Mouse (Mus musculus) testis, adult 2 months (tissue): ENCODE results near the gene Hsd11b2.

Experiments
- CTCF ChIP-seq: fragments of 200-500 bp; IDR thresholded peaks from 2 replicates; pipeline ENCODE4 v1.5.1; 2012; ENCODE audit warnings: low read depth, mild to moderate bottlenecking, inconsistent platforms, low read length, moderate library complexity; ENCODE audit not compliant: control insufficient read depth, insufficient read depth, insufficient replicate concordance
- POLR2A ChIP-seq: fragments of 200-500 bp; IDR thresholded peaks from 2 replicates; pipeline ENCODE4 v1.6.1; 2012; ENCODE audit warnings: low read depth, mild to moderate bottlenecking, inconsistent platforms, low read length, moderate library complexity; ENCODE audit not compliant: control insufficient read depth

- TF ChIP-seq POLR2A (no peak), CTCF (no peak)
Observed at GRCm38 (mm10) chr8:105545249-105545648, 26.7 kb downstream of the Hsd11b2 start.
